Mouse (Mus musculus): ENCODE results near the gene Alkbh4.
A peak's percentile ranks its signal among the peaks of the same experiment; 100 is the strongest.
"Not testable (repeated sequence)": the region's sequence is repeated elsewhere in the genome, so short reads cannot be mapped to it uniquely, and the experiment has no call there.

The Alkbh4 gene

GRCm38 (mm10) chr5:136135571-136136291 is at the start of gene Alkbh4, which contains the start of gene Lrwd1:
Alkbh4 (plus strand) TSS chr5:136136146.
Lrwd1 (minus strand) TSS chr5:136136074.
- DNase-seq (ENCODE audit: low spot score): peak; percentile 96

- DNase-seq (ENCODE audit: low spot score): no peak
Measured at GRCm38 (mm10) chr5:136086290-136086689, 49.7 kb upstream of the Alkbh4 start.

GRCm38 (mm10) chr5:136088821-136089575 is 46.9 kb upstream of the Alkbh4 start:
- no peak for DNase-seq (ENCODE audit: low spot score)

GRCm38 (mm10) chr5:136091927-136092326 is 44.0 kb upstream of the Alkbh4 start:
- no peak for DNase-seq (ENCODE audit: low spot score)

- no peak for DNase-seq (ENCODE audit: low spot score)
Measured at GRCm38 (mm10) chr5:136094249-136095010, 41.5 kb upstream of the Alkbh4 start.

GRCm38 (mm10) chr5:136095089-136095488 is 40.9 kb upstream of the Alkbh4 start:
- no peak for DNase-seq (ENCODE audit: low spot score)

GRCm38 (mm10) chr5:136098536-136098935 is 37.4 kb upstream of the Alkbh4 start:
- no peak for DNase-seq (ENCODE audit: low spot score)

GRCm38 (mm10) chr5:136102099-136102820 is 33.7 kb upstream of the Alkbh4 start:
- peak; percentile 59 for DNase-seq (ENCODE audit: low spot score)

- peak; percentile 53 for DNase-seq (ENCODE audit: low spot score)
Measured at GRCm38 (mm10) chr5:136104511-136104910, 31.4 kb upstream of the Alkbh4 start.

- DNase-seq (ENCODE audit: low spot score): no peak
Measured at GRCm38 (mm10) chr5:136108486-136108885, 27.5 kb upstream of the Alkbh4 start.

- DNase-seq (ENCODE audit: low spot score): no peak
Measured at GRCm38 (mm10) chr5:136109042-136109441, 26.9 kb upstream of the Alkbh4 start.

GRCm38 (mm10) chr5:136113546-136113945 is 22.4 kb upstream of the Alkbh4 start:
- DNase-seq (ENCODE audit: low spot score): not testable (repeated sequence)

GRCm38 (mm10) chr5:136115891-136116783 is 19.8 kb upstream of the Alkbh4 start, which contains the start of gene Polr2j:
Polr2j (plus strand) TSS chr5:136116631.
- peak; percentile 97 for DNase-seq (ENCODE audit: low spot score)

GRCm38 (mm10) chr5:136116784-136117112 is 19.2 kb upstream of the Alkbh4 start:
- DNase-seq (ENCODE audit: low spot score): no peak

- no peak for DNase-seq (ENCODE audit: low spot score)
Measured at GRCm38 (mm10) chr5:136122165-136122564, 13.8 kb upstream of the Alkbh4 start.

GRCm38 (mm10) chr5:136136292-136136990 is 495 bp downstream of the Alkbh4 start:
- no peak for DNase-seq (ENCODE audit: low spot score)

- DNase-seq (ENCODE audit: low spot score): peak; percentile 72
Measured at GRCm38 (mm10) chr5:136137658-136138274, 1.8 kb downstream of the Alkbh4 start.

GRCm38 (mm10) chr5:136139393-136139792 is 3.4 kb downstream of the Alkbh4 start:
- DNase-seq (ENCODE audit: low spot score): no peak

GRCm38 (mm10) chr5:136140057-136140482 is 4.1 kb downstream of the Alkbh4 start:
- no peak for DNase-seq (ENCODE audit: low spot score)

GRCm38 (mm10) chr5:136142746-136143145 is 6.8 kb downstream of the Alkbh4 start:
- no peak for DNase-seq (ENCODE audit: low spot score)
